Mouse (Mus musculus): ENCODE measurements around the gene Gabra5.

The Gabra5 gene

DNA sequence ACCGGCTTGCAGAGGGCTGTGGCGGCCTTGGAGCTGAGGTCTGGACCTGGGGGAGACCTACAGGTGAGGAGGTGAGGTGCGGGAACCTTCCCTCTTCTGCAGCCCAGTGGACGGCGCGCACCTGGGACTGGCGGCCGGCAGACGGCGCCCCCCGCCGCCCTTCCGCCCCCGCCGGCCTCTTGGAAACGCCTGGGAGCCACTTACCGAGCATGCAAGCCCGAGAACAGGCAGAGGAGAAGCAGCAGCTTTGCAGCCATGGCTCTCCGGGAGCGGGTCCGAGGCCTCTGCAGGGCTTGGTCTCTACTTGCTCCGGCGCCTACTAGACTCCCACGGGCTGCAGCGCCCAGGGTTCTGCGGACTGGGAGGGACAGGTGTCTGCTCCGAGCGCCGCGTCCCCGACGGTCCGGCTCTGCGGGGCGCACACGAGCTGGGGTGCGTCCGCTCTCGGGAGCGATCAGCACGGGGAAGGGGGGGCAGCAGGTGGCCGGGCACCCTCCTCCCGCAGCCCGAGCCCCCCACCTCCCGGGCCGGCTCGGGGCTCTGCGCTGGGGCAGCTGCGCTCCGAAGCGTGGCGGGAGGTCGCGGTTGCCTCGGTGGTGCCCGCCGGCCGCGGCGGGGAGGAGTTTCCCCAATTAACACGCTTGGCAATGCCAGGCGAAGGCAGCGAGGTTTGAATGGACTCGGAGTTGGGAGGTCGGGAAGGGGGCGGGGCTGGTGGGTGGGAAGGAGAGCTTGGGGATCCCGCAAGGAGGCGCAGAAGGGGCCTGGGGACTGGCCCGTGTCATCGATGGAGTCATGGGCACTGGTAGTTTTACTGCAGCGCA lies 123.1 kb downstream of the Gabra5 start, which contains the start of gene Gabrg3:
Gabrg3 (minus strand) TSS at position 672 of the 824 bp plus-strand sequence.
- peak; percentile 3 to 4 for DNase-seq

DNA sequence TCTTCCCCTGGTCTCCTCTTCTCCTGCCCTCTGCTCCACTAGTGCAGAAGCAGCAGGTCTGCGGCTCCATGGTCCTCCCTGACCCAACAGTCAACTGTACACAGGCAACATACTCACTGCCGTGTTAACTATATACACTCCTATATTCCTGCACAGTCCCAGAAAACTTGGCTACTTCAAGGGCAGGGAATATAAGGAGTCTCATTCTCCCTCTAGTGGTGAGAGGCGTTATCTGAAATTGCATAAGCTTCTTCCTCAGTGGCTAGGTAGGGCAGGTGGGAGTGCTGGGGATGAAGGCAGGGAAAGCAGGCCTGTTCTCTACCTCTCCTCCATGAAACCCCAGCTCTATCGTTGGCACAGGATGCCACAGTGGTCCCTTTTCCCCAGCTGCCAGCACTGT lies 125.7 kb downstream of the Gabra5 start:
- peak in 1 of 2 experiments; percentile 8 for DNase-seq

DNA sequence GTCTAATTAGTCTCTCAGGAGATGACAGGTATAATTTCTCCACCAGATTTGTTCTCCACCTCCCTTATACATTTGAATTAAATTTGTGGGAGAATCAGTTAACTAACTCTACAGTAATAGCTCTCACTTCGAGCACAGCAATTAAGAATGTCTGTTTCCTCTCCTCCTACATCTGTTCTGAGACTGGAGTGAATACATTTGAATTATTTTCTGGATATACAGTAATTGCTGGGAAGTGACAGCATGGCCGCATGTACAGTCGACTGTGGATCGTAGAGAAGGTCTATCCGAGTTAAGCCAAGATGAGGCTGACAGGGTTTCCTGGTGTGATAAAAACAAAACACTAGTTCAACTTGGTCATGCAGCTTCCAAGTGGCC lies 143.9 kb downstream of the Gabra5 start:
- no peak for DNase-seq

DNA sequence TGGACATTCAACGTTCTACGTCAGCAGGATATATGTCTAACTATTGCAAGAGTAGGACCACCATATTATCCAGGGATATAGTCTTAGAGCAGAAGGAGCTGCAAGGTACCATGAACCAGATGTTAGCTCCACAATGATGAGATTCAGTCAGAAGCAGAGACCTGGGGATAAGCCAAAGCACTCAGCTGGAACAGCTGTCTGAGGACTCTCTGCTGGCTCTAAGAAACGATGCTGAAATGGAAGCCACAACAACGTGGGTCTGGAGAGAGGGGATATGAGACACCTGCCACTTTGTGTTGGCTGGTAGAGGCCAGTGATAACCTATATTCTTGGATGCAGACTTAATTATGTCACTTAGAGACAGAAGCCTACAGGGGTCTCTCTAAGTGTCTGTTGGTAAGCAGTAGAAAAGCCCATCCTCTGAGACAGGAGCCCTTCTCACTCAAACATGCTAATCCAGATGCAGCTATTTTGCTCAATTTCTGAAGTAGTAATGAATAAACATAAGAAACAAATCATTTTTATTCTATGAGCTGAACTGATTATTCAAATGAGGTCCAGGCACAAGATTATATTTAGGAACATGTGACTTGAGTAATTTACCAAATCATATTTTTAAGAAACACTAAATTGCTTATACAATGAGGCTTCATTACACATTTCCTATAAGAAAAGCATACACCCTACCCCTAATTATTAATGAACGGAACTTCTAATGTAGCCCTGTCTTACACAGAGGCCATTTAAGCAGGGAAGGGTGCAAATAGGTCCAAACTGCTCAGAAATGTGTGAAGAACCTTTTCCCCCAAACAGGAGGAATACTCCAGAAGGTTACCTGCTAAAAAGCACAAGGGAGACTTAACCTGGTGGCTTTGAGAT lies 144.5 kb downstream of the Gabra5 start:
- no peak for DNase-seq

DNA sequence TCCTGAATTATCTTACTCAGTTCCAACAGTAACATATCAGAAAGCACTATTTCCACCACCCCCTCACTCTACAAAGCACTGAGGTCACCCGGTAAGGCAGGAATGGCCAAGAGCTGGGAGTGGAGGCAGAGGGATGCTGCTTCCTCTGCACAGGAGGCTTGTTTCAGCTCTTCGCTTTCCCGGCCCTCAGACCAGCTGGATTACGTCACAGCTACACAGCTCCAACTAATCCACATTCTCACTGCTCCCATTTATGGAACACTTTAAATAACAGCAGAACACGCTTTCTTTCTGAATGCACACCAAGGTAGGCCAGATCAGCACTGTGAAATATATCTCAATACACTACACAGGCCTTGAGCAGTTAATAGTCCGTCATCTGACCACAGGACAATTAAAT lies 146.0 kb downstream of the Gabra5 start:
- no peak for DNase-seq

DNA sequence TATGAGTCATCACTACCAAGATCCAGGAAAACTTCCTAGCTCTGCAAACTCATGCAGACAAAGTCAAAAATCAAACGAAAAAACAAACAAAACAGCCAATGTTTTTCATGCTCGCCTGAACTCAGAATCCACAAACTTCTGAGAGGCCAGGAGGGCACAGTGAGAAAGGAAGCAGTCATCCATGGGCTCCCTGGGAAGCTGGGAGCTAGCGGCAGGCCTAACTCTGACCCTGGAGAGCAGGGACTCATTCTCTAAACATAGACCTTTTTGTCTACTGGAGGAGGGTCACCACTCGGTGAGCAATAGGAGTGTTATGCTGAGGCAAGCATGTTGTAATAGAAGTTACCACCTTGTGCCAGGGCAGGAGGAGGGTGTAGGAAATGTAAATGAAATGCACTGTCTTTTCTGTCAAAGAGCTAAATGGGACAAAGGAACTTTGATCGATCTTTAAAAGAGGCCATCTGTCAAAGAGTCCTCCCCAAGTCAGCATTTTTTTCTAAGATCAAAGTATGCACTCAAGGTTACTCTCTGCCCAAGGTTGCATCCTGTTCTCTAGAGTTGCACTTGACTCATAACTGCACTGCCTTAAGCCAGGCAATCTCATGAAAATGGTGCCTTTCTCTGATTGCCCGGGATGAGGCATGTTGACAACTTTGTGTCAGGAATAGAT lies 151.9 kb downstream of the Gabra5 start:
- no peak for DNase-seq
